25 mouse cellular contexts compared by ENCODE assay signal in genomic region chr2:152997046-152997445, GRCm38 (mm10). TPM values are rescaled to one million over a fixed set of nuclear protein-coding genes. Genes with fewer than 3 reads are reported as not detected.
DNase-seq lines count a peak whose midpoint lies in the region; ATAC-seq lines count a peak whose summit lies in the region.
"Had no signal": no experiment of that assay in that cellular context is flagged by ENCODE, and none has a peak within 500 bp of the region (broad histone marks: within the 10 kb centered on the region; RNA-seq: fewer than 3 reads in every experiment).

No protein-coding gene starts in this region.

- WGBS in kidney, embryonic 16.5 days, result 41% methylated on average over 4 of the region's 4 CpGs
- 45% methylated on average over 4 of the region's 4 CpGs for WGBS in kidney, embryonic 14.5 days
- 67% methylated on average over 4 of the region's 4 CpGs for WGBS in limb, embryonic 10.5 days

- no peak overlapping the region for H3K4me3 ChIP-seq in kidney, embryonic 16.5 days (ENCODE audit: low read length)
- H3K4me3 ChIP-seq in kidney, embryonic 14.5 days (ENCODE audit: low read length), result no peak overlapping the region
- H3K4me3 ChIP-seq in limb, embryonic 10.5 days, result no peak overlapping the region
- H3K4me3 ChIP-seq: embryonic facial prominence, embryonic 13.5 days; embryonic facial prominence, embryonic 15.5 days; erythroblast, embryonic 14.5 days; forebrain, embryonic 10.5 days; forebrain, embryonic 12.5 days had no signal

- H3K9me3 ChIP-seq in kidney, embryonic 16.5 days (ENCODE audit: low read length), result no peaks in the 10 kb centered on the region
- no peaks in the 10 kb centered on the region for H3K9me3 ChIP-seq in kidney, embryonic 14.5 days (ENCODE audit: control insufficient read depth, low read length)
- no peaks in the 10 kb centered on the region for H3K9me3 ChIP-seq in limb, embryonic 10.5 days (replicated peaks)
- H3K9me3 ChIP-seq: embryonic facial prominence, embryonic 13.5 days; embryonic facial prominence, embryonic 15.5 days; forebrain, embryonic 10.5 days; forebrain, embryonic 12.5 days had no signal

- H3K9ac ChIP-seq in kidney, embryonic 16.5 days (replicated peaks; ENCODE audit: low read length), result no peak overlapping the region
- H3K9ac ChIP-seq in kidney, embryonic 14.5 days (ENCODE audit: low read depth, low read length), result no peak overlapping the region
- H3K9ac ChIP-seq: embryonic facial prominence, embryonic 13.5 days; embryonic facial prominence, embryonic 15.5 days; forebrain, embryonic 12.5 days had no signal

- no peaks in the 10 kb centered on the region for H3K27me3 ChIP-seq in kidney, embryonic 16.5 days (ENCODE audit: insufficient read depth, low read length)
- H3K27me3 ChIP-seq in kidney, embryonic 14.5 days (ENCODE audit: control insufficient read depth, insufficient read depth, low read length), result no peaks in the 10 kb centered on the region
- no peaks in the 10 kb centered on the region; the same call in 1 of the 2 replicates for H3K27me3 ChIP-seq in limb, embryonic 10.5 days (ENCODE audit: low read depth, poor library complexity, severe bottlenecking)
- H3K27me3 ChIP-seq: embryonic facial prominence, embryonic 13.5 days; embryonic facial prominence, embryonic 15.5 days had no signal

- H3K4me1 ChIP-seq in kidney, embryonic 16.5 days (ENCODE audit: insufficient read depth, low read length), result no peaks in the 10 kb centered on the region
- H3K4me1 ChIP-seq in kidney, embryonic 14.5 days (ENCODE audit: control insufficient read depth, insufficient read depth, low read length), result no peaks in the 10 kb centered on the region
- no peaks in the 10 kb centered on the region for H3K4me1 ChIP-seq in limb, embryonic 10.5 days
- H3K4me1 ChIP-seq: embryonic facial prominence, embryonic 13.5 days; embryonic facial prominence, embryonic 15.5 days; forebrain, embryonic 12.5 days had no signal

- peak; percentile 24 for DNase-seq in kidney, adult 9 months
- DNase-seq in kidney, postnatal 10 days, result peak; percentile 33
- no peak for DNase-seq in kidney, adult 18-20 months
- peak; percentile 19 to 46 for DNase-seq in kidney, postnatal 36 days
- peak; percentile 53 to 66 for DNase-seq in kidney, postnatal 4 days
- no peak for DNase-seq in limb, embryonic 10.5 days (ENCODE audit: low spot score)
- DNase-seq: adrenal gland, adult 2 months; adrenal gland, postnatal 10 days; adrenal gland, postnatal 25 days; cerebellum, adult 11 months; cerebellum, adult 18-20 months; cerebellum, adult 8-10 months; cerebellum, adult 9-11 months; cerebellum, postnatal 14 days; cerebellum, postnatal 36 days; embryo, embryonic 11 days had no signal

- no peaks in the 10 kb centered on the region for H3K36me3 ChIP-seq in kidney, embryonic 16.5 days (ENCODE audit: insufficient read depth, low read length)
- H3K36me3 ChIP-seq in kidney, embryonic 14.5 days (ENCODE audit: control insufficient read depth, insufficient read depth, low read length), result no peaks in the 10 kb centered on the region
- H3K36me3 ChIP-seq in limb, embryonic 10.5 days, result no peaks in the 10 kb centered on the region
- H3K36me3 ChIP-seq: embryonic facial prominence, embryonic 13.5 days; embryonic facial prominence, embryonic 15.5 days; forebrain, embryonic 10.5 days; forebrain, embryonic 12.5 days had no signal

- no peak overlapping the region for H3K27ac ChIP-seq in kidney, embryonic 16.5 days (ENCODE audit: low read length)
- H3K27ac ChIP-seq in kidney, embryonic 14.5 days (ENCODE audit: low read depth, low read length), result no peak overlapping the region
- H3K27ac ChIP-seq in limb, embryonic 10.5 days, result no peak overlapping the region
- H3K27ac ChIP-seq: embryonic facial prominence, embryonic 13.5 days; embryonic facial prominence, embryonic 15.5 days; forebrain, embryonic 10.5 days; forebrain, embryonic 12.5 days had no signal

- ATAC-seq in kidney, embryonic 16.5 days (ENCODE audit: low FRiP score, low TSS enrichment), result no peak
- ATAC-seq in kidney, embryonic 14.5 days (ENCODE audit: low FRiP score, low TSS enrichment), result no peak
- ATAC-seq: forebrain, embryonic 14.5 days had no signal

- H3K4me2 ChIP-seq in kidney, embryonic 16.5 days (replicated peaks; ENCODE audit: low read depth, low read length), result no peak overlapping the region
- no peak overlapping the region for H3K4me2 ChIP-seq in kidney, embryonic 14.5 days (replicated peaks; ENCODE audit: low read depth, low read length)
- H3K4me2 ChIP-seq: embryonic facial prominence, embryonic 13.5 days; embryonic facial prominence, embryonic 15.5 days; forebrain, embryonic 12.5 days had no signal

RNA-seq across cellular contexts. Expression of gene Pdrg1, which starts 18.2 kb away (rescaled TPM):
- 115 and 130 TPM in 2 replicates for polyA plus RNA-seq in kidney, embryonic 16.5 days (2015; fragmentation: Nextera tagmentation; extraction: Ambion mirVana)
- polyA plus RNA-seq in kidney, embryonic 14.5 days (2014; fragmentation: Nextera tagmentation; extraction: Ambion mirVana), result 58.2 and 79.8 TPM in 2 replicates
- polyA plus RNA-seq in limb, embryonic 10.5 days (2016; fragmentation: Nextera tagmentation; extraction: Ambion mirVana), result 82.6 and 92.5 TPM in 2 replicates

RNA-seq across cellular contexts. Expression of gene Xkr7, which starts 34.6 kb away (rescaled TPM):
- not detected in 2 replicates for polyA plus RNA-seq in kidney, embryonic 16.5 days (2015; fragmentation: Nextera tagmentation; extraction: Ambion mirVana)
- not detected in 2 replicates for polyA plus RNA-seq in kidney, embryonic 14.5 days (2014; fragmentation: Nextera tagmentation; extraction: Ambion mirVana)
- polyA plus RNA-seq in limb, embryonic 10.5 days (2016; fragmentation: Nextera tagmentation; extraction: Ambion mirVana), result not detected in 2 replicates
- polyA plus RNA-seq: C2C12; embryonic facial prominence, embryonic 13.5 days; embryonic facial prominence, embryonic 15.5 days; erythroblast, embryonic 14.5 days had no signal

RNA-seq across cellular contexts. Expression of gene Ttll9, which starts 34.8 kb away (rescaled TPM):
- 1.2 and 1.3 TPM in 2 replicates for polyA plus RNA-seq in kidney, embryonic 16.5 days (2015; fragmentation: Nextera tagmentation; extraction: Ambion mirVana)
- 1.1 and 1.2 TPM in 2 replicates for polyA plus RNA-seq in kidney, embryonic 14.5 days (2014; fragmentation: Nextera tagmentation; extraction: Ambion mirVana)
- 0.53 and 1.7 TPM in 2 replicates for polyA plus RNA-seq in limb, embryonic 10.5 days (2016; fragmentation: Nextera tagmentation; extraction: Ambion mirVana)
- polyA plus RNA-seq: erythroblast, embryonic 14.5 days had no signal

RNA-seq across cellular contexts. Expression of gene Dusp15, which starts 45.5 kb away (rescaled TPM):
- 3.1 TPM in 2 replicates for polyA plus RNA-seq in kidney, embryonic 16.5 days (2015; fragmentation: Nextera tagmentation; extraction: Ambion mirVana)
- 2.3 and 2.5 TPM in 2 replicates for polyA plus RNA-seq in kidney, embryonic 14.5 days (2014; fragmentation: Nextera tagmentation; extraction: Ambion mirVana)
- 0.58 and 0.68 TPM in 2 replicates for polyA plus RNA-seq in limb, embryonic 10.5 days (2016; fragmentation: Nextera tagmentation; extraction: Ambion mirVana)
- polyA plus RNA-seq: erythroblast, embryonic 14.5 days had no signal

Comparison
In these comparisons a context has a peak if more than half of its experiments do, and no peak if none do; other contexts are left out.
1. DNase-seq: peak in kidney, adult 9 months (single experiment), kidney, postnatal 10 days (single experiment), kidney, postnatal 36 days (2 of 2) and kidney, postnatal 4 days (2 of 2); none in kidney, adult 18-20 months (single experiment) and limb, embryonic 10.5 days (single experiment).